Mouse (Mus musculus) adrenal gland, adult 8-10 months (tissue): Measurements from ENCODE around the gene Zfp446. TPM values are rescaled to one million over a fixed set of nuclear protein-coding genes. Genes with fewer than 3 reads are reported as not detected.

Source experiments
- DNase-seq: peaks from one replicate; pipeline ENCODE4 v3.0.0; 2022
- total RNA-seq, 4 experiments: library from RNA; stranded (reverse); gene quantifications; 2 replicates each; pipeline ENCODE4 v1.2.4; 2022

The Zfp446 gene
- total RNA-seq, 4 experiments from 2014 or later: 6.9 to 12.6 (median 10.1) TPM

GRCm38 (mm10) chr7:12987409-12988189 lies 10.0 kb downstream of the Zfp446 start:
- DNase-seq: no peak

- DNase-seq: no peak
Measured at GRCm38 (mm10) chr7:12992222-12992621, 14.6 kb downstream of the Zfp446 start.

GRCm38 (mm10) chr7:12993148-12993547 lies 15.5 kb downstream of the Zfp446 start:
- no peak for DNase-seq

GRCm38 (mm10) chr7:12995862-12996261 lies 18.2 kb downstream of the Zfp446 start:
- DNase-seq: no peak

- no peak for DNase-seq
Measured at GRCm38 (mm10) chr7:12997230-12997629, 19.6 kb downstream of the Zfp446 start.

GRCm38 (mm10) chr7:12998053-12998452 lies 20.4 kb downstream of the Zfp446 start, which contains the start of gene Slc27a5:
Gene Slc27a5, minus strand, starts transcription at chr7:12998192.
- no peak for DNase-seq

- no peak for DNase-seq
Measured at GRCm38 (mm10) chr7:12998851-12999250, 21.2 kb downstream of the Zfp446 start, which contains the start of gene Trim28. Gene Trim28, plus strand, starts transcription at chr7:12999114.

- no peak for DNase-seq
Measured at GRCm38 (mm10) chr7:13001584-13001983, 23.9 kb downstream of the Zfp446 start.

- DNase-seq: no peak
Measured at GRCm38 (mm10) chr7:13003380-13003779, 25.7 kb downstream of the Zfp446 start.

GRCm38 (mm10) chr7:13006011-13006410 lies 28.4 kb downstream of the Zfp446 start:
- DNase-seq: no peak

- DNase-seq: no peak
Measured at GRCm38 (mm10) chr7:13006531-13006930, 28.9 kb downstream of the Zfp446 start.

- DNase-seq: no peak
Measured at GRCm38 (mm10) chr7:13007341-13008092, 29.9 kb downstream of the Zfp446 start.

- DNase-seq: peak; percentile 90
Measured at GRCm38 (mm10) chr7:13009143-13010004, 31.7 kb downstream of the Zfp446 start.

GRCm38 (mm10) chr7:13010005-13010908 lies 32.6 kb downstream of the Zfp446 start, which contains the start of gene Zbtb45:
Gene Zbtb45, minus strand, starts transcription at chr7:13010034.
- no peak for DNase-seq

- no peak for DNase-seq
Measured at GRCm38 (mm10) chr7:13013671-13014070, 36.0 kb downstream of the Zfp446 start.

- no peak for DNase-seq
Measured at GRCm38 (mm10) chr7:13014275-13014839, 36.7 kb downstream of the Zfp446 start.

GRCm38 (mm10) chr7:13015217-13015616 lies 37.6 kb downstream of the Zfp446 start:
- DNase-seq: no peak

GRCm38 (mm10) chr7:13022773-13023535 lies 45.3 kb downstream of the Zfp446 start:
- DNase-seq: peak; percentile 70

GRCm38 (mm10) chr7:13023928-13024731 lies 46.5 kb downstream of the Zfp446 start:
- peak; percentile 88 for DNase-seq
